Mouse (Mus musculus) cerebellum, postnatal 36 days (tissue): ENCODE measurements around the gene Col5a3.

ENCODE experiments used
- DNase-seq, 2 experiments: peaks; one replicate each; pipeline ENCODE4 v3.0.0; 2021 to 2022; ENCODE audit warnings: mixed read lengths in 2 of 2

The Col5a3 gene

GRCm38 (mm10) chr9:20804266-20805158, 10.4 kb downstream of the Col5a3 start:
- DNase-seq, result peak; percentile 5 to 15

- peak in 1 of 2 experiments; percentile 12 for DNase-seq
Measured at GRCm38 (mm10) chr9:20794108-20794806, 20.6 kb downstream of the Col5a3 start.

DNA sequence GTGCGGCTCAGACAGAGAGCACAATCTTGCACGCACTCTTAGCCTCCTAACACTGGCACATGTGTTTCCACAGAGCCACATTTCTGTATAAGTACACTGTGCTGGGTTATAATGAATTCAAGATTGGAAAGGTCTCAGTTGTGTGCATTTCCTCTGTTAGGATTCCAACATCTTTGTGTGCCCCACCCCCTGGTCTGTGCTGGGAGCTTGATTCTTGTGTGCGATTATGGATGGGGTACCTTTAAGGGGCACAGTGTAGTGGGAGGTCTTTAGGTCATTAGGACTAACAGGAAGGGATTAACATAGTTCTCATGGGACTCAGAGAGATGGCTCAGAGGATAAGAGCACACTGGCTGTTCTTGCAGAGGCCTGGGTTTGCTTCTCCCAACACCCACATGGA, 24.5 kb downstream of the Col5a3 start:
- no peak for DNase-seq

DNA sequence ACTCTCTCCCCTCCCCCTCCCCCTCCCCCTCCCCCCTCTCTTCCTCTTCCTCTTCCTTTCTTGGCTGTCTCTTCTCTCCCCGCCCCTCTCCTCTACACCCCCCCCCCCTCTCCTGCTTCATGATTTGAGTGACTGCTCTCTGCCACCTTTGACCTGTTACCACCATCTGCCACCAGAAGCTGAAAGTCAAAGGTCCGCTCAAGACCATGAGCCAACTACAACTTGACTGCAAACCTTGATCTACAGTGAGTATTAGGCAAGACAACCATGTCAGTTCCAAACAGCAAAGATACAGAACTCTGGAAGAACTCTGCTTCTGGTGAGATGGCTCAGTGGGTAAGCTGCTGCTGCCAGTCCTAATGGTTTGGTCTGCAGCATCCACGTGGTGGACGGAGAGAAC, 25.2 kb downstream of the Col5a3 start:
- DNase-seq, result no peak

- no peak for DNase-seq
Measured at GRCm38 (mm10) chr9:20787992-20788391, 26.9 kb downstream of the Col5a3 start.

- DNase-seq, result no peak
Measured at GRCm38 (mm10) chr9:20785055-20785454, 29.8 kb downstream of the Col5a3 start.

- DNase-seq, result no peak
Measured at GRCm38 (mm10) chr9:20781286-20781685, 33.6 kb downstream of the Col5a3 start.

- no peak for DNase-seq
Measured at GRCm38 (mm10) chr9:20765274-20765673, 49.6 kb downstream of the Col5a3 start.

- no peak for DNase-seq
Measured at GRCm38 (mm10) chr9:20763099-20763498, 51.8 kb downstream of the Col5a3 start.

DNA sequence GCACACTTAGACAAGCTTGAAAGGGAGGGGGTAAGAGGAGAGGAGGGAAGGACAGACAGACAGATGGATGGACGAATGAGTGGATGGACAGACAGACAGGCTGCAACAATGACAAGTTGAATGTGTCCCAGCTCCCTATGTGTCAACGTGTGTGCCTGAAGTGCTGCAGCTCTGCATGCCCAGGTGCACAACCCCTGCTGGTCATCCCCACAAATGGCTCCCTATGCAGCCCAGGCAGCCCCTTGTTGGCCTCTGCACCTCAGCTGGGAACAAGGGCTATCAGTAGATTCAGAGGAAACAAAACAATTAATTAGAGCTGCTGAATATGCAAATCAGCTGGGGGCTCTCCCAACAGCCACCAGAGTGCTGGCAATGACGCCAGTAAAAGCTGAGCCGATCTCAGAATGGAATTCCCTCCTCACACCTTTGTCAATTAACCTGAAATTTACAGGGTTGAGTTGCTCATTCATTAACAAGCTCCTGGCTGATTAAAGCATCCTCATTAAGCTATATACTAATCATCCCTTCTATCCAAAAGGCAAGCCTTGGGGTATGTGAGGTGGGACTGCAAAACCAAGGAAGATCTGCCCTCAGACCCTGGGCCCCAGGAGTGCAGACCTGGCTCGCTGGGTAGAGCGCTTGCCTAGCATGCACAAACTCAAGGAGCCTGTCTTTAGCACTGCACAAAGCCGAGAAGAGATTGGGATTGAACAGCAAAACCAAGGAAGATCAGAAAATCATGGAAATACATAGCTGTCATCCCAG, 52.5 kb downstream of the Col5a3 start:
- DNase-seq, result no peak

- DNase-seq, result no peak
Measured at GRCm38 (mm10) chr9:20761388-20761787, 53.5 kb downstream of the Col5a3 start.

DNA sequence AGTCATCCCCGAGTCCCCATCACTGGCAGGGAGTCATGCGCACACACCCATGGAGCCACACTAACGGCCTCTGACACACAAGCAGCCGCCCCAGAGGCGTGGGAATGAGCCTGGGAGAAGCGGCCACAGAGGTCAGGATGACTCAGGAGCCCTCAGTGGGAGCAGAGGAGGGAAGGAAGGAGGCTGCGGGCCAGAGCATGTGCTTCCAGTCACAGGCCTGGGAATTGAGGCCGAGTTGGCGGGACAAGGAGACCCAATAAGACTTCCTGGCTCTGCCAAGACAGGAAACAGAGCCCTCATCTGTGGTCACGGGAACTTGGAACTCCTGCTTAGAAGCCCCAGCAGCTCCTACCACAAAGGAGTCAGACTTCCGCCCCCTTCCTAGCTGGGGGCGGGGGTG, 54.1 kb downstream of the Col5a3 start:
- DNase-seq, result no peak

DNA sequence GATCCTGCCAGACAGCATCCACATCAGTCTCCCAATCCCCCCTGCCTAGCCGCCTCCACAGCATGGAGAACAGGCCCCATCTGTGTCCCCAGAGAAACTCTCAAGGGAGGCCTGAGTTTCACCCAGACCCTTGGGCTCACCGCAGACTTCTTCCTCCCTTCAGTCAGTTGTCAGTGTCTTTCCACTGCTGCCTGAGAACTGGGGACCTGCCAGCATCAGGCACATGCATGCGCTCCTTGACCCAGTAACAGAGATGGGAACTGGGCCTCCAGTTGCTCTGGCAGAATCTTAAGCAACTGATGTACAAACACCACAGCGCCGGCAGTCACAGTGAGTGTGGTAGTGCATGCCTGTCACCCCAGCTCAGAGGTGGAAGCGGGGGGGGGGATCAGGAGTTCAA, 56.0 kb downstream of the Col5a3 start:
- DNase-seq, result no peak

DNA sequence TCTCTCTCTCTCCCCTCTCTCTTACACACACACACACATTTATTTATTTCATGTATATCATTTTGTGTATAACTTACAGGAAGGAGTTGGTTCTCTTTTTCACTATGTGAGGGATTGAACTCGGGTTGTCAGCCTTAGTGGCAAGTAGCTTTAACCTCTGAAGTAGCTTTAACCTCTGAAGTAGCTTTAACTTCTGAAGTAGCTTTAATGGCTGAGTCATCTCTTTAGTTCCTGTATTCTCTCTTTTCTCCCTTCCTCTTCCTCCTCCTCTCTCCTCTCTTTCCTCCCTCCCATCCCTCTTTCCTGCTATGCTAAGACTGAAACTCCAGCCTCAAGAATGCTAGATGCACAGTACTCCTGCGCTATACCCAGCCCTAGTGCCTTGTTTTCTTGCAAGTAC, 56.6 kb downstream of the Col5a3 start:
- DNase-seq, result no peak

GRCm38 (mm10) chr9:20757087-20757955, 57.5 kb downstream of the Col5a3 start:
- peak; percentile 33 to 36 for DNase-seq

DNA sequence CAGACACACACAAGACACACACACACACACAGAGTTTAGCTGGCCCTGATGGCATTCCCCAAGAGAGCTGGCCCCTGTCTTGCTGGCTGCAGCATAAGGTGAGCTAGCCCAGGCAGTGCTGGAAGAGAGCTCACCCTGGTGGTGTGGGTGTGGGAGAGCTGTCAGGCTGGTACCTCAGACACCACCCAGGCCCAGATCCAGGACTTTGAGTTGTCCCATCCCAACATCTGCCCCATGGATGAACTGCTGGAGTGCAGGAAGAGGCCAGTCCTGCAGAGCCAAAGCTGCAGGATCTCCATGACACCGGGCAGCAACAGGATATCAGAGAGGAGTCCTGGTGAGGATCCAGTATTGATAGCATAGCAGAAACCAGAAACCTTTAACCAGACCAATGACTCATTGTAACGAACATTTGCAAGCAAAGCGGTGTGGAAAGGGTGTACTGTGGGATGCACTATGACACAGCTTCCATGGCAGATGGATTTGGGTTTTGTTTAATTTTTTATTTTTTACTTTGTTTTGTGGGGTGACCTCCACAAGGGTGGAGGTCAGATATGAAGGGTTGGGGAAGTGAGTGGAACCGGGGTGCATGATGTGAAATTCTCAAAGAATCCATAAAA, 58.7 kb downstream of the Col5a3 start:
- no peak for DNase-seq

DNA sequence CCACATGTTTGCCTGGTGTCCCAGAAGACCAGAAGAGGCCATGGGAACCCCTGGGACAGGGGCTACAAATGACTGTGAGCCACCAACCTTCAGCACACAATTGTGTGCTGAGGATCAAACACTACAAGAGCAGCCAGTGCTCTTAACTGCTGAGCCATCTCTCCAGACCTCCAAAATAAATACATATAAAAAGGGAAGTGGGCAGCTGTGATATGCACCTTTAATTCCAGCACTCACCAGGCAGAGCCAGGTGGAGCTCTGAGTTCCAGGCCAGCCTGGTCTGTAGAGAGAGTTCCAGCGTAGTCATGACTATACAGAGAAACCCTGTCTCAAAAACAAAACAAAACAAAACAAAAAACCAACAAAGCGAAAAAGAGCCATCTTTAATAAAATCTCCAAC, 60.5 kb downstream of the Col5a3 start:
- no peak for DNase-seq

- no peak for DNase-seq
Measured at GRCm38 (mm10) chr9:20751477-20752029, 63.3 kb downstream of the Col5a3 start.

DNA sequence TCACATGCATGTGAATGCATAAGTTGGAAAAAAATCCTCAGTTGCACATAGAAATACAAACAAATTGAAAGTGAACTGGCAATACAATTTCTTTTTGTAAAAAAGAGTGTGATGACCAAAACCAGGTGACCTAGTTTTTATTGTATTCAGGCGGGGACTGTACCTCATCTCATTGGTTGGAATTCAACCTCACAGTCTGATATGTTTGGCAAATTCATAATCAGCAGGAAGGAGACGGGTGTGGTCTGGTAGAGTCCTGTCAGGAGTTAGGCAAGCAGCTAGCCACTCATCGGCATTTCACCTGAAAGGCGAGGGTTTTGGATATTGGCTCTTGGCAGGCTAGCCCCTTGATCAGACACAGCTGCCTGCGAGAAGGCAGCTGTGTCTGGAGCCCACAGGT, 65.7 kb downstream of the Col5a3 start:
- no peak for DNase-seq

- DNase-seq, result no peak
Measured at GRCm38 (mm10) chr9:20748540-20748939, 66.3 kb downstream of the Col5a3 start.

DNA sequence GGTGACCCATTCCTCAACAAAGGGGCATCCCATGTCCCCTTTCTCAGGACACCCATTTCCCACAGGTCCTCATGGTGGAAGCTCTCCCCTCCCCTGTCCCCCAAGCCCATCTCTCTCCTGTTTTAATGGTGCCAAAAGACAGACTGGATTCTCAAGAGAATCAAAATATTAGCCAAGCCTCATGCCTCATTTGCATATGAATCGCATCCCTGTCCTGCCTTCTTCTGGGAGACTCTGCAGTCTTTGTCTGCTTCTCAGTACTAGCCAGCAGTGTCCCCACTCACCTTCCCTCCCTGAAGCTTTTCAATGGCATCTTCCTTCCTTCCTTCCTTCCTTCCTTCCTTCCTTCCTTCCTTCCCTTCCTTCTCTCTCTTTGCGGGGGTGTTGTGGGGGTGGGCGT, 67.2 kb downstream of the Col5a3 start:
- no peak for DNase-seq
